Mouse (Mus musculus): ENCODE data around the gene Pcdh15.

DNA sequence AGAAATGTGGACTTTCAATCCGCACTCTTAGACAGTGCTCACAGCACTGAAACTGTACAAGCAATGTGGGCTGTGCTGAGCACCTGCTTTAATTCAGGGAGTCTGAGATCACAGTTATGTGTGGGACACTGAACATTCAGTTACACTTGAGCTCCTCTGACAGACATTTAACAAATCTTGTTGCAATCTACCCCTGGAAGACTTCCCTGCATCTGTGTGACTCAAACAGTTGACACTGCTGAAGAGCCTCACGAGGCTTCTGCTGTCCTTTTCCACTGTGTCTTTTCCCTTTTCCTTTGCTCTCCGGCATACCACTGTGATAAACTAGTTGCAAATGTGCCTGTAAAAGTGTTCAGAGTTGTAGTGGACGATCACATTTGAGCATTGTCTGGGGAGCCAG, 793.1 kb downstream of the Pcdh15 start:
- TF ChIP-seq POLR2A (IDR thresholded peaks at IDR 0.05; ENCODE audit: control insufficient read depth, low read depth, low read length) (no peak), CTCF (IDR thresholded peaks at IDR 0.05; ENCODE audit: control insufficient read depth, insufficient read depth, insufficient replicate concordance, low read depth, low read length) (no peak)

All from testis, adult 2 months (tissue).